Mouse (Mus musculus) G1E (cell line): Measurements from ENCODE around the gene Tnrc18.

Source experiments
- CTCF ChIP-seq: IDR thresholded peaks from 2 replicates; pipeline ENCODE4 v1.5.1; 2012; ENCODE audit warnings: low read depth, low read length, inconsistent platforms, mixed read lengths
- GATA1 ChIP-seq: IDR thresholded peaks from 2 replicates; pipeline ENCODE4 v1.6.1; 2012; ENCODE audit warnings: borderline replicate concordance, low read length, inconsistent platforms, mixed read lengths
- GATA2 ChIP-seq: IDR thresholded peaks from 2 replicates; pipeline ENCODE4 v1.6.1; 2012; ENCODE audit warnings: low read depth, low read length, inconsistent platforms, borderline replicate concordance
- POLR2AphosphoS5 ChIP-seq: IDR thresholded peaks from 2 replicates; pipeline ENCODE4 v1.6.1; 2012; ENCODE audit warnings: low read depth, low read length, inconsistent platforms; ENCODE audit not compliant: insufficient replicate concordance
- TAL1 ChIP-seq: conservative IDR thresholded peaks from 2 replicates; pipeline ENCODE4 v1.6.1; 2012; ENCODE audit warnings: low read depth, low read length, inconsistent platforms, mixed read lengths

- no peak for TF ChIP-seq CTCF
- no peak for TF ChIP-seq GATA2
- no peak for TF ChIP-seq TAL1
- TF ChIP-seq GATA1 = no peak
- TF ChIP-seq POLR2AphosphoS5 = no peak
Measured at GRCm38 (mm10) chr5:142696258-142696657, 121.2 kb downstream of the Tnrc18 start.
